Mouse (Mus musculus): ENCODE data around the gene Gm15013. TPM values are rescaled to one million over a fixed set of nuclear protein-coding genes. Genes with fewer than 3 reads are reported as not detected.
"Not testable (repeated sequence)": the region's sequence is repeated elsewhere in the genome, so short reads cannot be mapped to it uniquely, and the experiment has no call there.

Gm15013 gene
- total RNA-seq (2021): not detected
- long read RNA-seq, experiment 1: 0 reads
- long read RNA-seq, experiment 2: 0 reads

GRCm38 (mm10) chrX:139714381-139714780 is at the start of gene Gm15013:
Gene Gm15013 (minus strand): TSS chrX:139714481.
- Histone ChIP-seq H3K4me3 (no peak within 1 kb of the TSS), H3K27ac (no peak within 1 kb of the TSS)
- no peak for DNase-seq (ENCODE audit: low spot score in 2 of 2)
- no peak for TF ChIP-seq CTCF (conservative IDR thresholded peaks at IDR 0.05)

GRCm38 (mm10) chrX:139762546-139762945 is 48.3 kb upstream of the Gm15013 start:
- peak; percentile 81 for TF ChIP-seq CTCF (conservative IDR thresholded peaks at IDR 0.05)
- H3K4me3 ChIP-seq: no peak overlapping the region
- DNase-seq (ENCODE audit: low spot score in 2 of 2): peak in 1 of 2 experiments; percentile 17

GRCm38 (mm10) chrX:139758634-139759033 is 44.4 kb upstream of the Gm15013 start:
- DNase-seq (ENCODE audit: low spot score in 2 of 2); H3K27ac ChIP-seq: not testable (repeated sequence)

More at GRCm38 (mm10) chrX:139762546-139762945, 48.3 kb upstream of the Gm15013 start:
- no peak overlapping the region for H3K27ac ChIP-seq

GRCm38 (mm10) chrX:139751855-139752254 is 37.6 kb upstream of the Gm15013 start:
- H3K4me3 ChIP-seq: no peak overlapping the region
- DNase-seq (ENCODE audit: low spot score in 2 of 2): peak in 1 of 2 experiments; percentile 45
- peak; percentile 84 for TF ChIP-seq CTCF (conservative IDR thresholded peaks at IDR 0.05)
- no peak overlapping the region for H3K27ac ChIP-seq

More at GRCm38 (mm10) chrX:139758634-139759033, 44.4 kb upstream of the Gm15013 start:
- not testable (repeated sequence) for H3K4me3 ChIP-seq

GRCm38 (mm10) chrX:139737066-139737465 is 22.8 kb upstream of the Gm15013 start:
- H3K4me3 ChIP-seq: no peak overlapping the region
- no peak for DNase-seq (ENCODE audit: low spot score in 2 of 2)
- H3K27ac ChIP-seq: no peak overlapping the region
- no peak for TF ChIP-seq CTCF (conservative IDR thresholded peaks at IDR 0.05)

- Histone ChIP-seq H3K27ac (no peak overlapping the region), H3K4me3 (no peak overlapping the region)
- no peak for DNase-seq (ENCODE audit: low spot score in 2 of 2)
- no peak for TF ChIP-seq CTCF (conservative IDR thresholded peaks at IDR 0.05)
These were observed 16.3 kb upstream of the Gm15013 start for GRCm38 (mm10) chrX:139730541-139730940.

GRCm38 (mm10) chrX:139722350-139722749 is 8.1 kb upstream of the Gm15013 start:
- DNase-seq (ENCODE audit: low spot score in 2 of 2): no peak
- Histone ChIP-seq H3K27ac (no peak overlapping the region), H3K4me3 (no peak overlapping the region)
- no peak for TF ChIP-seq CTCF (conservative IDR thresholded peaks at IDR 0.05)

DNA sequence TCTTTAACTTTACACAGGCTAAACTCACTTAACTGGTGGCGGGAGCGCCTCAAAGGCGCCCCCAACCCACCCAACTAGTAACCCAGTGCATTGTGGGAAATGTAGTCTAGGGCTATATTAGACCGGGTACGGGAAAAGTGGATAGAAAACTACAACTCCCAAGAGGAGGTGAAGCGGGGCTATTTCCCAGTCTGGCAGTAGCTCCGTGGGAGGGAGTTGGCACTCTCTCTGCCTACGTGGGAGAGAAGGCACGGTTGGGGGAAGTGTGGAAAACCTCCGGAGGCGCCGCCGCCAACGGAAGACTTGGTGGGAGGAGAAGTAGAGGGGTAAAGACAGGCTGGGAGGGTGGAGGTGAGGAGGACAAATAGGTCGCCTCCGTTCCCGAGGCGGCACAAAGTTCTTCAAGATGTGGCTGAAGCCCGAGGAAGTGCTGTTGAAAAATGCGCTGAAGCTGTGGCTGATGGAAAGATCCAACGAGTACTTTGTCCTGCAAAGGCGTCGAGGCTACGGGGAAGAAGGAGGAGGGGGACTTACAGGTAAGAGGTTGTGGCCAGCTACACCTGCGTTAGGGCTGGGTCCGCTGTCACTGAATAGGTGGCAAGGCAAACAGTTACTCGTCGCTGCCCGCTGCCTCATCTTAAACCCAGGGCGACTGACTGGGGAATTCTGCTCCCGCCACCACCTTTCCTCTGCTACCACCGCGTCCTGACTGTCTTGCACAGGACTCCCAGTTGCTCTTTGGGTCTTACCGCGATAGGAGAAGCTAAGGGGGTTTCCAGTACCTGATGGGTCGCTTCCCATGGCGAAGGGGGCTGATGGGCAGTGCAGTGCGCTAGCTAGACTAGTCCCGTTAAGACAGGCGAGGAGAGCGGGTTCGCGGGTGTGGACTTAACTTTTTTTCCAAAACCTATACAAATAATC is 29.2 kb downstream of the Gm15013 start, which contains the start of gene Tbc1d8b:
Tbc1d8b (plus strand) TSS at position 222 of the 921 bp plus-strand sequence.
- TF ChIP-seq CTCF (conservative IDR thresholded peaks at IDR 0.05): no peak
- Histone ChIP-seq H3K4me3 (peak within 1 kb of the TSS; percentile 71), H3K27ac (peak within 1 kb of the TSS; percentile 77)
- DNase-seq (ENCODE audit: low spot score in 2 of 2): peak; percentile 78 to 87

DNA sequence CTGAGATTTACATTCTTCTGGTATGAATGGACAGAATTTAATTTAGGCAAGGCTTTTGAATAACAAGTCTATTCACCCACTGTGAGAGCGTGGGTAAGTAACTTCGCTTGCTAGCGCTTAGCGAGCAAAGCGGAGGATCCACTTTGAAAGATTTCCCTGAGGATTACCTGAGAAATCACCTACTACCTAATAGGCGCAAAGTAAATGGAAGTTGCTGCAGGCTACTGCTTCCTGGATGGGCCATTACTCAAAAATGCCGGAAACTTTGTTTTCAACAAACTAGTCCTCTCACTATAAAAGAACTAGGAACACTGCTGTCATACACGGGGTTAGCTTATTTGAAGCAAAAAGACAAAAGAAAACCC is 29.9 kb downstream of the Gm15013 start:
- TF ChIP-seq CTCF (conservative IDR thresholded peaks at IDR 0.05): no peak
- peak overlapping the region; percentile 14; the same call in 1 of the 2 replicates for H3K27ac ChIP-seq
- peak overlapping the region; percentile 71 for H3K4me3 ChIP-seq
- DNase-seq (ENCODE audit: low spot score in 2 of 2): no peak

DNA sequence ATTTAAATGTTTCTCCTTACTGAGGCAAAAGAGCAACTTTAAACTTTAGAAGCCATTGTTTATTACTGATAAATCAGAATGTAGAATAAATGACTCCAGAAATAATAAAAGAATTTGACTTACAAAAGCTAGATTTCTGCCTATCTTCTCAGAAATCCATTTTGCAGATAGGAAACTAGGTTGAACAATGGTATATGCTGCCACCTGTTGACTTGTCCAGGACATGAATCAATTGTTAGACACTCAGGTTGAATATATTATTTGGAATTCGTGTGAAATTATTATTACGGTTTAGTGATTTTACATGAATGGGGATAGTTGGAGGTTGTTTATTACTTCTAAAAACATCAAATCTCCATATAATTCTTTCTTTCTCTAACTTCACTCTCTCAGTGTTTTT is 48.5 kb downstream of the Gm15013 start:
- TF ChIP-seq CTCF (conservative IDR thresholded peaks at IDR 0.05): peak; percentile 71
- H3K4me3 ChIP-seq: no peak overlapping the region

More for the DNA sequence above, 48.5 kb downstream of the Gm15013 start:
- H3K27ac ChIP-seq: no peak overlapping the region
- no peak for DNase-seq (ENCODE audit: low spot score in 2 of 2)

Other genes with a start within 250 kb of the Gm15013 start
- gene D330045A20Rik, start 234.1 kb downstream of the Gm15013 start, total RNA-seq (2021): under 1 TPM; 0.18 to 0.22 TPM
- gene Rnf128, start 151.2 kb downstream of the Gm15013 start, total RNA-seq (2021): 10 to 100 TPM; 30.4 to 30.7 TPM
- gene Tbc1d8b, start 29.5 kb downstream of the Gm15013 start, total RNA-seq (2021): 10 to 100 TPM in 1 of 2 experiments, 1 to 10 TPM in 1; 9.8 to 13.9 TPM
- not detected for gene Ripply1, start 67.9 kb upstream of the Gm15013 start, total RNA-seq (2021)
- under 1 TPM; 0.34 to 0.82 TPM for gene Cldn2, start 86.3 kb upstream of the Gm15013 start, total RNA-seq (2021)
- 1 to 10 TPM; 4.9 to 5.8 TPM for gene Morc4, start 157.2 kb upstream of the Gm15013 start, total RNA-seq (2021)